Mouse (Mus musculus) spleen, adult 2 months (tissue): ENCODE data around the gene Fam168b. TPM values are rescaled to one million over a fixed set of nuclear protein-coding genes. Genes with fewer than 3 reads are reported as not detected.

Source experiments
- DNase-seq, 2 experiments: peaks; one replicate each; pipeline versions ENCODE4 v3.0.0 to v3.0.0-alpha.2; 2012 to 2021; ENCODE audit warnings: low spot score in 2 of 2, low read depth in 1 of 2
- H3K27ac ChIP-seq: fragments of 200-500 bp; 2 replicates; pipeline ENCODE4 v1.5.1; 2012; ENCODE audit warnings: low read length, inconsistent platforms; ENCODE audit not compliant: insufficient read depth
- H3K27me3 ChIP-seq: fragments of 200-500 bp; 2 replicates; pipeline ENCODE4 v1.6.1; 2012; ENCODE audit warnings: mild to moderate bottlenecking, moderate library complexity, low read length, inconsistent platforms; ENCODE audit not compliant: control insufficient read depth, insufficient read depth
- H3K36me3 ChIP-seq: fragments of 200-500 bp; 2 replicates; pipeline ENCODE4 v1.6.1; 2012; ENCODE audit warnings: mild to moderate bottlenecking, low read length, inconsistent platforms; ENCODE audit not compliant: control insufficient read depth, insufficient read depth
- H3K4me1 ChIP-seq: fragments of 200-500 bp; 2 replicates; pipeline ENCODE4 v1.6.1; 2011; ENCODE audit warnings: inconsistent platforms; ENCODE audit not compliant: control insufficient read depth, insufficient read depth, insufficient read length
- H3K4me3 ChIP-seq: fragments of 200-500 bp; 2 replicates; pipeline ENCODE4 v1.5.1; 2011; ENCODE audit warnings: mild to moderate bottlenecking, inconsistent platforms; ENCODE audit not compliant: insufficient read depth, insufficient read length; ENCODE audit errors: extremely low read depth
- CTCF ChIP-seq: fragments of 200-500 bp; IDR thresholded peaks from 2 replicates; pipeline ENCODE4 v1.5.1; 2011; ENCODE audit warnings: mild to moderate bottlenecking, inconsistent platforms; ENCODE audit not compliant: insufficient read depth, insufficient read length, insufficient replicate concordance; ENCODE audit errors: extremely low read depth
- POLR2A ChIP-seq: fragments of 200-500 bp; IDR thresholded peaks from 2 replicates; pipeline ENCODE4 v1.6.1; 2011; ENCODE audit warnings: low read depth, low read length, inconsistent platforms
- WGBS: fragments of 180-500 bp; shearing (Covaris S2); methylation state at CpG from one replicate; pipeline ENCODE4 v1.1.7; 2018; 5-methylcytosine and 5-hydroxymethylcytosine counted together
- polyA plus RNA-seq: library from polyadenylated mRNA; depleted of rRNA; stranded (reverse); fragments of >200 nt; gene quantifications from 2 replicates; pipeline ENCODE4 v1.2.3, GENCODE M21; 2012

Gene Fam168b
- polyA plus RNA-seq, 1 experiment, result 351 TPM

DNA sequence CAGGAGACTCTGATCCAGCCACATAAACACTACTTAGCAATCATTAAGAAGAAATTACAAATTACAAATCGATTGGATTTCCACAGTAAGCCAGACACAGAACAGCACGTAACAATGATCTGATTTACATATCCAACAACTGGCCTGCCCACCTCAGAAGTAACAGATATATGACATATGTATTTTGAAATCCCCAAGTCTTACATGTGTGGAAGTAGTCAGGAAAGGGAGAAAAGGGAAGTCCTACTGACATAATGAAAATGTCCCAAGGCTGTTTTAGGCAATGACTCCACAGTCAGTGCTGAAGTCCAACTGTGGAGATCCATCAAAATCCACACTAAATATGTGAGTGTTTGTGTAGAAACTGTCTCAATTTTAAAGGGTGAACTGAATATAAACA lies 21.5 kb downstream of the Fam168b start:
- peaks cover 33% of the 10 kb centered on the region for H3K36me3 ChIP-seq
- no peak for DNase-seq
- TF ChIP-seq POLR2A (no peak), CTCF (no peak)
- no peaks in the 10 kb centered on the region for H3K27me3 ChIP-seq
- H3K27ac ChIP-seq, result no peak overlapping the region
- H3K4me3 ChIP-seq, result no peak overlapping the region
- 91% methylated on average over 2 of the region's 2 CpGs for WGBS
- no peaks in the 10 kb centered on the region for H3K4me1 ChIP-seq

DNA sequence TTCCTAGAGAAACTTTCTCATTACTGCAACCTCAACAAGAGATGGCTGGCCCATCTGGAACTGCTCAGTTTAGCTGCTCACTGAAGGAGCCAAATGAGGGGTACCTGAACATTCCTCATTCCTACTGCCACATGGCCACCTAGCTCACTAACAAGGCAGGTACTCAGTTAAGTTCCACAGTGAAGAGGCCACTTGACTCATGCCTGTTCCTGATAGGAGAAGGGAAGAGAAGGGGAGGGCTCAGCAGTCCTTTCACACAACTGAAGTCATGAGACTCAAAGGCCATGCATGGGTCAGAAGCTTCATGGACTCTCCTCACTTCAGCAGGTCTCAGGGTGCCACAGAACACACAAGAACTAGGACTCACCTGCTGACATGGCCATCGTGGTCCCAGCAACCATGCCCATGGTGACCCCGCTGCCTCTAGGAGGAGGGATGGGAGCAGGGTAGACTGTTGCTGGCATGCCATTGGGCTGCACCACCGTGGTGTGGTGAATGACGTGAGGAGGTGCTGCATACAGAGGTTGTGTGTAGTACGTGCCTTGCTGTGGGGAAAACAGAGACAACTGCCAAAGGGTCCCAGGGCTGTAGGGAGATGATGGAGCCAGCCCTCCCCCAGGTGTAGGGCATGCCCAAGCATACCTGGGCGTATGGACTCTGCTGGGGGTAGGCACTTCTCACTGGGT lies 23.5 kb downstream of the Fam168b start:
- no peak for DNase-seq
- Histone ChIP-seq H3K4me3 (no peak overlapping the region), H3K27me3 (no peaks in the 10 kb centered on the region), H3K36me3 (peaks cover 37% of the 10 kb centered on the region), H3K4me1 (no peaks in the 10 kb centered on the region), H3K27ac (no peak overlapping the region)
- WGBS, result 97% methylated on average over 6 of the region's 6 CpGs
- TF ChIP-seq CTCF, result no peak
- no peak for TF ChIP-seq POLR2A

DNA sequence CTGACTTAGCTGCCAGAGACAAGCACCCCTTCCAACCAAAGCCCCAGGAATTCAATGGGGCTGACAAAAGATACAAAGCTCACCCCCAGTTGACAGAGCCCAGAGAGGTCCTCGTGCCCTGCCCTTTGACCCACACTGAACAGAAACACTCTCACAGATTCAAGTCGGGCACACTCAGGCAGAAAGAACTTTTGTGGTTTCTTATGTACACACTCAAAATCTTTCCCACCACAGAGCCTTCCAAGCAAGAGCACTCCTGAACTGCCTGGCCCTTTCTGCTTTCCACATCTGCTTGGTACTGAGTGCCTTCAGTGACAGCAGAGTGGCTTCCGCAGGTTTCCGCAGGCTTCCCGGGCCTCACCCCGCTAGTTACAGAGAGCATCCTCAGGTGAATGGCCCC lies 27.0 kb downstream of the Fam168b start:
- 91% methylated on average over 6 of the region's 6 CpGs for WGBS
- H3K4me3 ChIP-seq, result no peak overlapping the region
- H3K27ac ChIP-seq, result no peak overlapping the region
- peaks cover 46% of the 10 kb centered on the region for H3K36me3 ChIP-seq
- no peak for TF ChIP-seq POLR2A
- TF ChIP-seq CTCF, result no peak
- H3K27me3 ChIP-seq, result no peaks in the 10 kb centered on the region
- H3K4me1 ChIP-seq, result no peaks in the 10 kb centered on the region
- DNase-seq, result no peak

DNA sequence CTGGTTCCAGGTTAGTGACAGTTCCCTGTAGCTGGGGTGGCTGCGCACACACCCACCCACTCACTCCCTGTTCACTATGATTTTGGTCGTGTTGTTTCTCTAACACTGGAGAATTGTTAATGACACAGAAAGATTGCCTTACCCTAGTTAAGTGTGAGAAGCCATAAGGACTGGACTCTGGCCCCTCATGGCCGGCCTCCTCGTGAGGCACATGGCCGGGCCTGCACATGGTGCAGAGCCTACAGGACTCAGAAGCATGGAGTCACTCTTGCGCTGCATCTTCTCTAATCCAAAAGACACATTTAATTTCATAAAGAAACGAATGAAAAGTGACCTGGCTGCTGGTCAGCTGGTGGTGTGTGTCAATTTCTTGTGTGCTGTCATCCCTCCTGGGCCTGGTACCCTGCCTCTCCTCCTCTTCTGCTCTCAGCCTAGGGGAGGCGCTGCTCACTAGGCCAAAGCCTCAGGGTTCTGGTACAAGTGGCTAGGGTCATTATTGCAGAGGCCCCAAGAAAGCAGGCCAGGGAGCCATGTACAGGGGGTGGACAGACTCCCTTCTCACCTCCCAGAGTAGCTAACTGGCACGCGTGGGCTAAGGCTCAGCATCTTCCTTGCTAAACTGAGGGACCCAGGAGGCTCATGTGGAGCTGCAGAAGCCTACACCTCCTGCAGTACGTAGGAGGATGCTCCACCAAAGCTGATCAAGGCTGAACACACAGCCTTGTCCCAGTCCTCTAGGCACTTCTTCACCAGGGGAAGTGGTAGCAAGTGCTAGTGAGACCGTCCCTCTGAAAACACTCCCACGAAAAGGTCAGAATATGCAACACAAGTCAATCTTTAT lies 30.2 kb downstream of the Fam168b start:
- WGBS, result 95% methylated on average over 13 of the region's 13 CpGs
- no peaks in the 10 kb centered on the region for H3K27me3 ChIP-seq
- peaks cover 39% of the 10 kb centered on the region for H3K36me3 ChIP-seq
- H3K27ac ChIP-seq, result no peak overlapping the region
- no peaks in the 10 kb centered on the region for H3K4me1 ChIP-seq
- TF ChIP-seq POLR2A (no peak), CTCF (no peak)
- H3K4me3 ChIP-seq, result no peak overlapping the region
- no peak for DNase-seq

DNA sequence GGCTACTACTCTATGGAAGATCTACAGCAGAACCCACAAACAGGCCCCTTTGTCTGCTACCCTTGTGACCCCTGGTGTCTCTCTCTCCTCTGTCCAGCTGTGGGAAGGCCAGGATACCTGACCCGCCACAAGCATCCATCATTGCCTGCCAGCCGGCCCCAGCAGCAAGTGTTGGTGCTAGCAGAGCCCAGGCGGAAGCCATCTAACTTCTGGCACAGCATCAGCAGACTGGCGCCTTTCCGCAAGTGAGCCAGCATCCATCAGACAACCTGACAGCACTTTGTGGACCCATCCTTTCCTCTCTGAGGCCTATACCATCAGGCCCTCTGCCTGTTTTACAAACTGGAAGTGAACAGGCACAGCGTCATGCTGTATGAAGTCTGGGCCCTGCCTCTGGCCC lies 31.3 kb downstream of the Fam168b start:
- Histone ChIP-seq H3K27me3 (no peaks in the 10 kb centered on the region), H3K4me3 (no peak overlapping the region), H3K36me3 (peaks cover 29% of the 10 kb centered on the region), H3K4me1 (no peaks in the 10 kb centered on the region), H3K27ac (no peak overlapping the region)
- WGBS, result 95% methylated on average over 6 of the region's 6 CpGs
- no peak for DNase-seq
- TF ChIP-seq POLR2A (no peak), CTCF (no peak)

DNA sequence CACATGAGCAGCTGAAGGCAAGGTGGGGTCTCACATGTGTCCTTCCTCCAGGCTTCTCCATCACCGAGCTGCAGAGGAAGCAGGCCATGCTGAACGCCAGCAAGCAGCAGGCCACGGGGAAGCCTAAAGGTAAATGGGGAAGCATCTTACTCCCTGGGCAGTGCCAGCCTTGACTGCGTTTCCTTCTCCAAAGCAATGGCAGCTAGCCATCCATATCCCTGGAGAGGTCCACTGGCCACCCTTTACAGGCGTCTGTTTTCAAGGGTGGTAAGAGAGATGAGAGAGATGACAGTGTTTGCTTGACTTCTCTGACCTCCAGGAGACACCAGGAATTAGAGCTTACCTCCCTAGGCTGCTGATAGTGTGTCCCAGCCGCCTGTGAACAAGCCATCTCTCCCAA lies 31.8 kb downstream of the Fam168b start:
- WGBS, result 69% methylated on average over 6 of the region's 6 CpGs
- Histone ChIP-seq H3K4me1 (no peaks in the 10 kb centered on the region), H3K4me3 (no peak overlapping the region), H3K27ac (no peak overlapping the region), H3K36me3 (peaks cover 27% of the 10 kb centered on the region), H3K27me3 (no peaks in the 10 kb centered on the region)
- TF ChIP-seq CTCF (no peak), POLR2A (no peak)
- DNase-seq, result no peak

DNA sequence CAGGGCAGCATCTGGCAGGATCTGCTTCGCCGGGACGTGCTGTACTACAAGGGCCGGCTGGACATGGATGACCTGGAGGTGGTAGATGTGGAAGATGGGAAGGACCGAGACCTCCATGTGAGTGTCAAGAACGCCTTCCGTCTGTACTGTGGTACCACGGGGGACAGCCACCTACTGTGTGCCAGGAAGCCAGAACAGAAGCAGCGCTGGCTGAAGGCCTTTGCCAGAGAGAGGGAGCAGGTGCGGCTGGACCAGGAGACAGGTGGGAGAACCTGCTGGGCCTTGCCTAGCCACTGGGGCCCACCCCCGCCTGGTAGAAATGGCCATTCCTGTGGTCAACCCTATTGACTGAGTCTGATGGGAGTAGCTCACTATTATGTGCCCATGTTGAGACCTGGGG lies 32.6 kb downstream of the Fam168b start:
- 94% methylated on average over 11 of the region's 11 CpGs for WGBS
- peaks cover 23% of the 10 kb centered on the region for H3K36me3 ChIP-seq
- TF ChIP-seq POLR2A (no peak), CTCF (no peak)

More for the DNA sequence above, 32.6 kb downstream of the Fam168b start:
- Histone ChIP-seq H3K4me3 (no peak overlapping the region), H3K27me3 (no peaks in the 10 kb centered on the region), H3K27ac (no peak overlapping the region), H3K4me1 (no peaks in the 10 kb centered on the region)
- no peak for DNase-seq
